Mouse (Mus musculus) neural tube, embryonic 15.5 days (tissue): ENCODE results near the gene Lipo4. TPM values are rescaled to one million over a fixed set of nuclear protein-coding genes. Genes with fewer than 3 reads are reported as not detected.
"Not testable (repeated sequence)": the region's sequence is repeated elsewhere in the genome, so short reads cannot be mapped to it uniquely, and the experiment has no call there.

ENCODE experiments used
- ATAC-seq: fragments of 200-750 bp; cut with Nextera tagmentation; 2 replicates; pipeline ENCODE4 v1.8.0; 2017; ENCODE audit warnings: mild to moderate bottlenecking, moderate TSS enrichment, moderate library complexity; ENCODE audit not compliant: low FRiP score
- H3K27ac ChIP-seq: fragments of 300-500 bp; sonication (generic); replicated peaks from 2 replicates; pipeline ENCODE4 v1.5.1; 2015; ENCODE audit warnings: mild to moderate bottlenecking, inconsistent platforms
- H3K27me3 ChIP-seq: fragments of 300-500 bp; sonication (generic); replicated peaks from 2 replicates; pipeline ENCODE4 v1.6.1; 2015; ENCODE audit warnings: inconsistent platforms
- H3K36me3 ChIP-seq: fragments of 300-500 bp; sonication (generic); 2 replicates; pipeline ENCODE4 v1.6.1; 2015; ENCODE audit warnings: inconsistent platforms
- H3K4me1 ChIP-seq: fragments of 300-500 bp; sonication (generic); 2 replicates; pipeline ENCODE4 v1.6.1; 2015; ENCODE audit warnings: inconsistent platforms
- H3K4me2 ChIP-seq: fragments of 300-500 bp; sonication (generic); 2 replicates; pipeline ENCODE4 v1.6.1; 2015; ENCODE audit warnings: inconsistent platforms, mild to moderate bottlenecking, moderate library complexity
- H3K4me3 ChIP-seq: fragments of 300-500 bp; sonication (generic); replicated peaks from 2 replicates; pipeline ENCODE4 v1.5.1; 2015; ENCODE audit warnings: mild to moderate bottlenecking, inconsistent platforms
- H3K9ac ChIP-seq: fragments of 300-500 bp; sonication (generic); replicated peaks from 2 replicates; pipeline ENCODE4 v1.6.1; 2015; ENCODE audit warnings: mild to moderate bottlenecking, inconsistent platforms
- H3K9me3 ChIP-seq: fragments of 300-500 bp; sonication (generic); replicated peaks from 2 replicates; pipeline ENCODE4 v1.6.1; 2016; ENCODE audit warnings: inconsistent platforms
- WGBS: fragments of 180-500 bp; shearing (Covaris S2); methylation state at CpG from one replicate; pipeline ENCODE4 v1.1.7; 2015; ENCODE audit warnings: mixed read lengths; 5-methylcytosine and 5-hydroxymethylcytosine counted together
- polyA plus RNA-seq: library from polyadenylated mRNA; unstranded; fragments of >200 nt; fragmentation: Nextera tagmentation; extraction: Ambion mirVana; gene quantifications from 2 replicates; pipeline ENCODE4 v1.2.1, GENCODE M21; 2015

Gene Lipo4
- not detected in 2 replicates for polyA plus RNA-seq

DNA sequence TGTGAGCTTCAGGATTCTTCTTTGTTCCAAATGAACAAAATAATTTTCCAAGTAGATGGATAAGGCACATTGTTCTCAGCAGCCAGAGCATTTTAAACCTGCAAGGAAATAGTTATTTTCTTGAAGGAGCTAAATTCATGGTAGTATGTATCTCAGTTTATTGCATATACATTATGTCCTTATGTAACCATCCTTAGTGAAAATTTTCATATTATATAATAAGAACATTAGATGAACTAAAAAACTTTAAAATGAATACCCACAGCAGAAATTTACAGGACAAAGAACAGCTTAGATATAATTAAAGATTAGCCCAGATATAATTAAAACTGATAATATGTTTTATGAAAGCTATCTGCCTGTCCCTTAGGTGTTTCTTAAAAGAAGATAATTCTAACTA lies at the start of gene Lipo4:
Gene Lipo4, minus strand, starts transcription at position 101 of the 400 bp plus-strand sequence.
- H3K4me3 ChIP-seq, result no peak within 1 kb of the TSS
- no peaks in the 10 kb centered on the region for H3K4me1 ChIP-seq
- H3K36me3 ChIP-seq, result no peaks in the 10 kb centered on the region
- no peak within 1 kb of the TSS for H3K4me2 ChIP-seq
- H3K27me3 ChIP-seq, result no peaks in the 10 kb centered on the region
- H3K9ac ChIP-seq, result no peak within 1 kb of the TSS
- ATAC-seq, result no peak
- H3K27ac ChIP-seq, result no peak within 1 kb of the TSS
- no peaks in the 10 kb centered on the region for H3K9me3 ChIP-seq

DNA sequence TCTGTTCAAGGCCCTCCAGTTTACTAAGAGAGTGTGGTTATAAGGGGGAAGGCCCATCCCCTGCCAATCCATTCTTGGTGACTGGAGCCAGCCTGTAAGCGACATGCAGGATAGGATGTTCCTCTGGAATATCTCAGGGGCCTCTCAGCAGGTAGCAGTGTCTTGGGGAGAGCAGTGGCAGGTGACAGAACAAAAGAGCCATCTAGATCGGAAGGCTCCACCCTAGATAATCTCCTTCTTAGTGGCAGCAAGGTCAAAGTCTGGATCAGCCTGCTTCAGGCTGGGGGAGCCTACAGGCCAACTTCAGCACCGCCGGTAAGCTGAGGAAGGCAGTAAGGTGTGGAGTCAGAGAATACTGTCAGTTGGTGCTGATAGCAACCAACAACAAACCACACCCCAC lies 61.2 kb downstream of the Lipo4 start:
- not testable (repeated sequence) for H3K4me2 ChIP-seq, H3K9me3 ChIP-seq, H3K27ac ChIP-seq, ATAC-seq, H3K4me1 ChIP-seq, H3K4me3 ChIP-seq, H3K27me3 ChIP-seq, H3K9ac ChIP-seq, H3K36me3 ChIP-seq
- WGBS, result 61% methylated on average over 4 of the region's 4 CpGs

DNA sequence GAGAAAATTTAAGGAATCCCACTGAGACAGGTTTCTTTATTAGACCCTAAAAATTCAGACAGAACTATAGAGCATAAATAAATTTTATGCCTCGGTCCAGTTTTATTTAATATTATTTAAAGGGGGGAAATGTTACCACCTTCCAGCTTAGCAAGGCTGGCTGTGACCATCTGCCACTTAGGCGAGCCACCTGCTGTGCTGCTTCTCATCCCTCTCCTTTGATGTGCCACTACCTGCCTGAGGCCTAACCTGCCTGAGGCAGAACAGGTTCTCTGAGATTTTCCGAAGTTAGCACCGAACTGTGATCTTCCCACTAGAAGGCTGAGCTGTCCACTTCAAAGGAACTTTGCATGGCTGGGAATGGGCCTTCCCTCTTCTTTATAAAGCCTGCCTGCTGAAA lies 63.9 kb downstream of the Lipo4 start:
- no peak for ATAC-seq
- 75% methylated on average over 4 of the region's 4 CpGs for WGBS
- H3K36me3 ChIP-seq, result no peaks in the 10 kb centered on the region
- H3K4me1 ChIP-seq, result no peaks in the 10 kb centered on the region
- H3K9ac ChIP-seq, result no peak overlapping the region
- no peak overlapping the region for H3K27ac ChIP-seq
- 0 out of 2 replicates have a peak, but pooled peaks cover 3% of the 10 kb centered on the region for H3K9me3 ChIP-seq
- no peaks in the 10 kb centered on the region for H3K27me3 ChIP-seq
- no peak overlapping the region for H3K4me3 ChIP-seq
- H3K4me2 ChIP-seq, result no peak overlapping the region

Other genes with a start within 250 kb of the Lipo4 start
- gene Rnls, start 125.5 kb downstream of the Lipo4 start, polyA plus RNA-seq, result 9.9 and 11.1 TPM in 2 replicates
- gene Gm8978, start 107.5 kb upstream of the Lipo4 start, polyA plus RNA-seq, result not detected in 2 replicates
- gene Lipo2, start 233.6 kb upstream of the Lipo4 start, polyA plus RNA-seq, result 0.55 and 0.64 TPM in 2 replicates
- gene Lipo3, start 244.2 kb upstream of the Lipo4 start, polyA plus RNA-seq, result 10.9 and 14.3 TPM in 2 replicates